Mouse (Mus musculus) testis, adult 2 months (tissue): ENCODE results near the gene Vmn1r159. TPM values are rescaled to one million over a fixed set of nuclear protein-coding genes. Genes with fewer than 3 reads are reported as not detected.
"Not testable (repeated sequence)": the region's sequence is repeated elsewhere in the genome, so short reads cannot be mapped to it uniquely, and the experiment has no call there.

Source experiments
- H3K27ac ChIP-seq: fragments of 200-500 bp; 2 replicates; pipeline ENCODE4 v1.5.1; 2012; ENCODE audit warnings: low read depth, low read length; ENCODE audit not compliant: control insufficient read depth, insufficient read depth
- H3K27me3 ChIP-seq: fragments of 200-500 bp; 2 replicates; pipeline ENCODE4 v1.6.1; 2012; ENCODE audit warnings: mild to moderate bottlenecking, low read length, moderate library complexity; ENCODE audit not compliant: control insufficient read depth, insufficient read depth
- H3K36me3 ChIP-seq: fragments of 200-500 bp; 2 replicates; pipeline ENCODE4 v1.6.1; 2012; ENCODE audit warnings: mild to moderate bottlenecking, low read length; ENCODE audit not compliant: control insufficient read depth, insufficient read depth
- H3K4me1 ChIP-seq: fragments of 200-500 bp; 2 replicates; pipeline ENCODE4 v1.6.1; 2012; ENCODE audit warnings: low read length; ENCODE audit not compliant: control insufficient read depth, insufficient read depth
- H3K4me3 ChIP-seq: fragments of 200-500 bp; 2 replicates; pipeline ENCODE4 v1.5.1; 2012; ENCODE audit warnings: low read depth, mild to moderate bottlenecking, low read length, moderate library complexity, mixed read lengths; ENCODE audit not compliant: control insufficient read depth
- polyA plus RNA-seq: library from polyadenylated mRNA; depleted of rRNA; stranded (reverse); fragments of >200 nt; gene quantifications from 2 replicates; pipeline ENCODE4 v1.2.3, GENCODE M21; 2012; rRNA removed

Gene Vmn1r159
- not detected in 2 replicates for polyA plus RNA-seq

DNA sequence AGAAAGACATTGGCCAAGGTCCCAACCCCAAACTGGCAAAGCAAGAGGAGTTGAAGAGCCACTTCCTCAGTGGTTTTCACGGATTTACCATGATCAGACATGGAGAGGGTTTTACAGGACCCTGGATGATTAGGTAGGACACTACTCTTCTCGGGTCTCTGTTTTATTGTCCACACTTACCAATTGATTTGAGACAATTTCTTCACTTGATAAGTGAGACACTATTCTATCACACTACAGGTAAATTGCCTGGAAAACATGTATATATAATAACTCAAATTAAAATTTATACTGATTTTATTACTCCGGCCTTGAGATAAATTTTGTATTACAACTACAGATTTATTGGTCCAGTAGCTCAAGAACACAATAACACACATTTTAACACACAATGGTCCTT is at the start of gene Vmn1r159:
Gene Vmn1r159, minus strand, starts transcription at position 101 of the 400 bp plus-strand sequence.
- not testable (repeated sequence) for H3K27me3 ChIP-seq, H3K4me1 ChIP-seq, H3K27ac ChIP-seq, H3K36me3 ChIP-seq, H3K4me3 ChIP-seq

DNA sequence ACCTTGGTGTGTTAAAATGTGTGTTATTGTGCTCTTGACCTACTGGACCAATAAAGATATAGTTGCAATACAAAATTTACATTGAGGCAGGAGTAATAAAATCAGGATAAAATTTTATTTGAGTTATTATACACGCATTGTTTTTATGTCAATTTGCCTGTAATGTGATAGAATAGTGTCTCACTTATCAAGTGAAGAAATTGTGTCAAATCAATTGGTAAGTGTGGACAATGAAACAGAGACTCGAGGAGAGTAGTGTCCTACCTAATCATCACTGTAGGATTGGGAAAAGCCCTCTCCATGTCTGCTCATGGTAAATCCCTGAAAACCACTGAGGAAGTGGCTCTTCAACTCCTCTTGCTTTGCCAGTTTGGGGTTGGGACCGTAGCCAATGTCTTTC is 27.5 kb upstream of the Vmn1r159 start, which contains the start of gene Vmn1r160:
Gene Vmn1r160, plus strand, starts transcription at position 301 of the 400 bp plus-strand sequence.
- not testable (repeated sequence) for H3K36me3 ChIP-seq, H3K27ac ChIP-seq

More for the DNA sequence above, 27.5 kb upstream of the Vmn1r159 start, which contains the start of gene Vmn1r160:
- not testable (repeated sequence) for H3K4me3 ChIP-seq, H3K27me3 ChIP-seq, H3K4me1 ChIP-seq

Other genes starting within 250 kb of the Vmn1r159 start
- not detected in 2 replicates for gene Vmn1r155, start 185.6 kb downstream of the Vmn1r159 start, polyA plus RNA-seq
- gene Gm8693, start 151.3 kb downstream of the Vmn1r159 start, polyA plus RNA-seq, result not detected in 2 replicates
- not detected in 2 replicates for gene Gm4567, start 123.9 kb downstream of the Vmn1r159 start, polyA plus RNA-seq
- not detected in 2 replicates for gene Vmn1r157, start 81.9 kb downstream of the Vmn1r159 start, polyA plus RNA-seq
- gene Vmn1r158, start 52.8 kb downstream of the Vmn1r159 start, polyA plus RNA-seq, result not detected in 2 replicates
- not detected in 2 replicates for gene Vmn1r160, start 27.6 kb upstream of the Vmn1r159 start, polyA plus RNA-seq
- gene Gm4214, start 141.1 kb upstream of the Vmn1r159 start, polyA plus RNA-seq, result not detected in 2 replicates
- not detected in 2 replicates for gene Gm4216, start 176.3 kb upstream of the Vmn1r159 start, polyA plus RNA-seq
- gene Vmn1r163, start 211.9 kb upstream of the Vmn1r159 start, polyA plus RNA-seq, result not detected in 2 replicates
- not detected in 2 replicates for gene Gm8720, start 223.9 kb upstream of the Vmn1r159 start, polyA plus RNA-seq